Mouse (Mus musculus) neural tube, embryonic 14.5 days (tissue): Measurements from ENCODE around the gene Dus3l. TPM values are rescaled to one million over a fixed set of nuclear protein-coding genes. Genes with fewer than 3 reads are reported as not detected.

Source experiments
- polyA plus RNA-seq: library from polyadenylated mRNA; unstranded; fragments of >200 nt; fragmentation: Nextera tagmentation; extraction: Ambion mirVana; gene quantifications from 2 replicates; pipeline ENCODE4 v1.2.1, GENCODE M21; 2014

Gene Dus3l
- polyA plus RNA-seq, 1 experiment from 2014 or later = 81.0 TPM

Other genes starting within 250 kb of the Dus3l start
- gene Gm20219, start 210.4 kb upstream of the Dus3l start, polyA plus RNA-seq = 1.5 and 1.9 TPM in 2 replicates
- 56.2 and 58.4 TPM in 2 replicates for gene Safb2, start 180.2 kb upstream of the Dus3l start, polyA plus RNA-seq
- gene Safb, start 179.9 kb upstream of the Dus3l start, polyA plus RNA-seq = 80.9 and 84.8 TPM in 2 replicates
- 177 and 190 TPM in 2 replicates for gene 2410015M20Rik, start 155.0 kb upstream of the Dus3l start, polyA plus RNA-seq
- 1,033 and 1,098 TPM in 2 replicates for gene Rpl36, start 151.3 kb upstream of the Dus3l start, polyA plus RNA-seq
- gene Lonp1, start 137.9 kb upstream of the Dus3l start, polyA plus RNA-seq = 40.7 and 45.6 TPM in 2 replicates
- gene Catsperd, start 136.6 kb upstream of the Dus3l start, polyA plus RNA-seq = 2.6 and 3.7 TPM in 2 replicates
- gene Ranbp3, start 91.5 kb upstream of the Dus3l start, polyA plus RNA-seq = 93.6 and 95.9 TPM in 2 replicates
- 570 and 693 TPM in 2 replicates for gene Ndufa11, start 47.0 kb upstream of the Dus3l start, polyA plus RNA-seq
- gene Vmac, start 46.7 kb upstream of the Dus3l start, polyA plus RNA-seq = 16.9 and 19.4 TPM in 2 replicates
- gene Nrtn, start 7.2 kb upstream of the Dus3l start, polyA plus RNA-seq = 1.9 and 2.9 TPM in 2 replicates
- 0.53 and 0.70 TPM in 2 replicates for gene Prr22, start 5.5 kb downstream of the Dus3l start, polyA plus RNA-seq
- 3.6 and 4.6 TPM in 2 replicates for gene Rfx2, start 66.3 kb downstream of the Dus3l start, polyA plus RNA-seq
- gene Acsbg2, start 109.7 kb downstream of the Dus3l start, polyA plus RNA-seq = not detected in 2 replicates
- gene 1700061G19Rik, start 110.7 kb downstream of the Dus3l start, polyA plus RNA-seq = 0.50 and 0.56 TPM in 2 replicates
- gene Mllt1, start 170.7 kb downstream of the Dus3l start, polyA plus RNA-seq = 38.5 and 44.7 TPM in 2 replicates
- gene Acer1, start 217.4 kb downstream of the Dus3l start, polyA plus RNA-seq = not detected in 2 replicates
- 167 and 195 TPM in 2 replicates for gene Clpp, start 225.5 kb downstream of the Dus3l start, polyA plus RNA-seq
- gene Alkbh7, start 232.6 kb downstream of the Dus3l start, polyA plus RNA-seq = 48.6 and 60.2 TPM in 2 replicates
- not detected in 2 replicates for gene Pspn, start 235.3 kb downstream of the Dus3l start, polyA plus RNA-seq
- gene Gtf2f1, start 246.5 kb downstream of the Dus3l start, polyA plus RNA-seq = 65.7 and 69.6 TPM in 2 replicates
- 0.37 and 0.63 TPM in 2 replicates for gene Gm17949, start 246.7 kb downstream of the Dus3l start, polyA plus RNA-seq